In genomic region chr2:35912090-35912489, GRCm38 (mm10) we compare ENCODE assay signal across 35 mouse cellular contexts.
"Had no signal": no experiment of that assay in that cellular context is flagged by ENCODE, and none has a peak within 500 bp of the region (broad histone marks: within the 10 kb centered on the region; RNA-seq: fewer than 3 reads in every experiment).

No protein-coding gene starts in this region.

- H3K27me3 ChIP-seq: heart, embryonic 12.5 days; heart, embryonic 15.5 days; hindbrain, embryonic 12.5 days; hindbrain, embryonic 13.5 days; hindbrain, embryonic 15.5 days; intestine, embryonic 15.5 days; kidney, embryonic 15.5 days had no signal

- H3K4me2 ChIP-seq: heart, embryonic 12.5 days; heart, embryonic 13.5 days; heart, embryonic 15.5 days; hindbrain, embryonic 12.5 days; hindbrain, embryonic 13.5 days; hindbrain, embryonic 14.5 days; hindbrain, embryonic 15.5 days; intestine, embryonic 15.5 days; kidney, embryonic 15.5 days had no signal

- H3K36me3 ChIP-seq: heart, embryonic 10.5 days; heart, embryonic 12.5 days; heart, embryonic 13.5 days; heart, embryonic 15.5 days; hindbrain, embryonic 10.5 days; hindbrain, embryonic 12.5 days; hindbrain, embryonic 13.5 days; hindbrain, embryonic 15.5 days; intestine, embryonic 15.5 days; kidney, embryonic 15.5 days had no signal

- ATAC-seq: hindbrain, embryonic 16.5 days; hindbrain, postnatal 0 days; inflammation-experienced regulatory T-cells, adult 6 months; intestine, embryonic 15.5 days; intestine, embryonic 16.5 days; intestine, postnatal 0 days had no signal

- DNase-seq: heart, postnatal 10 days; heart, postnatal 14 days; heart, postnatal 36 days; heart, postnatal 4 days; kidney, adult 11 months; kidney, adult 18-20 months; kidney, adult 2 months; kidney, adult 8-10 months; kidney, adult 9 months; kidney, postnatal 10 days; kidney, postnatal 14 days; kidney, postnatal 25 days; kidney, postnatal 36 days; kidney, postnatal 4 days; layer of hippocampus, adult 9-11 months; layer of hippocampus, postnatal 36 days had no signal

- H3K9ac ChIP-seq: heart, embryonic 12.5 days; heart, embryonic 13.5 days; heart, embryonic 15.5 days; hindbrain, embryonic 12.5 days; hindbrain, embryonic 13.5 days; hindbrain, embryonic 14.5 days; hindbrain, embryonic 15.5 days; intestine, embryonic 15.5 days; kidney, embryonic 15.5 days had no signal

- H3K4me1 ChIP-seq: hindbrain, embryonic 10.5 days; hindbrain, embryonic 12.5 days; hindbrain, embryonic 13.5 days; hindbrain, embryonic 15.5 days; intestine, embryonic 15.5 days had no signal

- H3K4me3 ChIP-seq: heart, embryonic 10.5 days; heart, embryonic 12.5 days; heart, embryonic 13.5 days; heart, embryonic 15.5 days; hindbrain, embryonic 10.5 days; hindbrain, embryonic 12.5 days; hindbrain, embryonic 13.5 days; hindbrain, embryonic 15.5 days; intestine, embryonic 15.5 days; kidney, embryonic 15.5 days; layer of hippocampus, adult 2 months; left cerebral cortex, adult 2 months had no signal

- H3K27ac ChIP-seq: heart, embryonic 10.5 days; heart, embryonic 13.5 days; heart, embryonic 15.5 days; hindbrain, embryonic 10.5 days; hindbrain, embryonic 12.5 days; hindbrain, embryonic 13.5 days; hindbrain, embryonic 14.5 days; hindbrain, embryonic 15.5 days; hindbrain, postnatal 0 days; intestine, embryonic 15.5 days; kidney, embryonic 15.5 days; kidney, postnatal 0 days; layer of hippocampus, adult 2 months; left cerebral cortex, adult 2 months had no signal

- H3K9me3 ChIP-seq: heart, embryonic 10.5 days; heart, embryonic 12.5 days; heart, embryonic 13.5 days; heart, embryonic 15.5 days; hindbrain, embryonic 12.5 days; hindbrain, embryonic 13.5 days; hindbrain, embryonic 15.5 days; intestine, embryonic 15.5 days; kidney, embryonic 15.5 days had no signal
